Mouse (Mus musculus): ENCODE results near the gene Fh1.

DNA sequence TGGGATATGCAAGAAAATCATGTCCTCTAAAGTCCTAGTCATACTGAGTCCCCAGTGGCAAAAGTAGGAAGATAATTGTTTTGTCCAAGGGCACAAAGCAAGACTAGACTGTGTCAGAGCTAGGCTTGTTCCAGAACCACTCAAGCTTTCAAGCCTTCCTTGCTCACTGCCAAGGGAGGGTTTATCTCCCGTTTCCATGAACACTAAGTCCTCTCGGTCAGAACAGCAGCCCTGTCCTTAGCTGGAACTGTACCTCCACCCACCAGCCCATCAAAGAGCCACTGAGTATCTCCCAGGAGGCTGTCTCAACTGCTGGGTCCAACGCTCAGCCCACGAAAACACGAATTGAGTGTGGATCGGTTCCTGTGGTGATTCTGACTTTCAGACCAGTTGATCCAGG lies 49.7 kb upstream of the Fh1 start:
- no peak for TF ChIP-seq GATA1 (IDR thresholded peaks at IDR 0.05; ENCODE audit: low read length)
- TF ChIP-seq TAL1 (IDR thresholded peaks at IDR 0.05; ENCODE audit: low read length): no peak
